Comparison of ENCODE assay signal across 9 mouse cellular contexts in the genomic region with DNA sequence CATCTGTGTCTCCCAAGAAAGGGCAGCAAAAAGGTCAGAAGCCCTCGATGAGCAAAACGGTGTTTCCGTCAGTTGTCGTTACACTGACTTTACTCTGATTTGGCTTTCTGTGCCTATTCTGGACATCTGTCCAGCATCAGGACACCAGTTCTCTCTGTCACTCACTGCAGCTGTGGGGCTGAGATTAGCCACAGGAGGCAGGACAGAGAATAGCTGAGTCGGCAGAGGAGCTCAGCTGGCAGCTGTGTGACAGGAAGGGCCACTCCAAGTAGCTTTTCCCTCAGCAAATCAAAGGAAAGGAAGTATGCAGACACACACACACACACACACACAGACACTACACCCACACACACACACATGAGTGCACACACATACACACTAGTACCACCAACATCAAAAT. TPM values are rescaled to one million over a fixed set of nuclear protein-coding genes. Genes with fewer than 3 reads are reported as not detected.
DNase-seq lines count a peak whose midpoint lies in the region; ATAC-seq and TF ChIP-seq lines count a peak whose summit lies in the region.
"Had no signal": no experiment of that assay in that cellular context is flagged by ENCODE, and none has a peak within 500 bp of the region (broad histone marks: within the 10 kb centered on the region; RNA-seq: fewer than 3 reads in every experiment).

No protein-coding gene starts in this region.

- intact Hi-C loops in heart, postnatal 10 days (cut with DNase I) = no loop called here

- no peak overlapping the region for H3K9ac ChIP-seq in lung, postnatal 0 days (replicated peaks; ENCODE audit: low read depth)
- H3K9ac ChIP-seq: midbrain, embryonic 12.5 days had no signal

- H3K4me1 ChIP-seq in lung, postnatal 0 days (ENCODE audit: insufficient read depth, low read depth, low read length) = no peaks in the 10 kb centered on the region

- ATAC-seq in lung, postnatal 0 days = peak; percentile 77
- ATAC-seq in inflammation-experienced regulatory T-cells, adult 6 months = no peak
- ATAC-seq in monocyte, adult 5-6 weeks (replicated peaks; ENCODE audit: insufficient number of reproducible peaks, low FRiP score, low TSS enrichment, poor library complexity, severe bottlenecking) = no peak

- DNase-seq in layer of hippocampus, adult 9-11 months = peak; percentile 7
- DNase-seq in layer of hippocampus, postnatal 36 days = no peak
- DNase-seq in embryo, embryonic 10.5 days (ENCODE audit: low spot score) = peak; percentile 48
- DNase-seq in heart, postnatal 10 days = peak; percentile 38 to 52
- peak; percentile 62 for DNase-seq in lung, postnatal 0 days (ENCODE audit: low spot score)
- no peak for DNase-seq in thymus, postnatal 36 days

- no peaks in the 10 kb centered on the region for H3K27me3 ChIP-seq in lung, postnatal 0 days (replicated peaks; ENCODE audit: insufficient read depth, low read length)
- H3K27me3 ChIP-seq: midbrain, embryonic 12.5 days had no signal

- H3K27ac ChIP-seq in lung, postnatal 0 days (ENCODE audit: low read length) = no peak overlapping the region
- H3K27ac ChIP-seq: midbrain, embryonic 12.5 days had no signal

- no peak overlapping the region for H3K4me2 ChIP-seq in lung, postnatal 0 days (replicated peaks; ENCODE audit: low read depth, low read length)
- H3K4me2 ChIP-seq: midbrain, embryonic 12.5 days had no signal

- H3K36me3 ChIP-seq in lung, postnatal 0 days (ENCODE audit: insufficient read depth, low read length) = no peaks in the 10 kb centered on the region
- H3K36me3 ChIP-seq: midbrain, embryonic 12.5 days had no signal

- TF ChIP-seq EP300 in lung, postnatal 0 days (IDR thresholded peaks at IDR 0.05) = no peak

- no peak overlapping the region for H3K4me3 ChIP-seq in lung, postnatal 0 days (ENCODE audit: low read depth, low read length)
- H3K4me3 ChIP-seq: midbrain, embryonic 12.5 days had no signal

- 31% methylated on average over 5 of the region's 5 CpGs for WGBS in lung, postnatal 0 days

- peak; percentile 44 for TF ChIP-seq CTCF in lung, postnatal 0 days (IDR thresholded peaks at IDR 0.05)

- H3K9me3 ChIP-seq in lung, postnatal 0 days (ENCODE audit: low read length) = no peaks in the 10 kb centered on the region
- H3K9me3 ChIP-seq: midbrain, embryonic 12.5 days had no signal

RNA-seq across cellular contexts. Expression of a gene that starts 46.0 kb away (rescaled TPM):
- total RNA-seq in layer of hippocampus, postnatal 36 days (2021) = 10 to 100 TPM; 42.9 to 47.5 TPM
- 1 to 10 TPM; 7.5 to 7.8 TPM for total RNA-seq in heart, postnatal 10 days (2021)
- polyA plus RNA-seq in lung, postnatal 0 days (2015; fragmentation: Nextera tagmentation; extraction: Ambion mirVana) = 3.5 and 3.9 TPM in 2 replicates
- under 1 TPM; 0.24 to 0.47 (median 0.36) TPM for polyA plus RNA-seq in inflammation-experienced regulatory T-cells, adult 6 months (2017; shearing (Covaris generic))
- 0.75 to 1.8 TPM (median 1.4 TPM) in 3 replicates for total RNA-seq in monocyte, adult 5-6 weeks (2017)

Comparison
In these comparisons a context has a peak if more than half of its experiments do, and no peak if none do; other contexts are left out.
1. DNase-seq: peak in layer of hippocampus, adult 9-11 months (single experiment), embryo, embryonic 10.5 days (single experiment), heart, postnatal 10 days (2 of 2) and lung, postnatal 0 days (single experiment); none in layer of hippocampus, postnatal 36 days (0 of 2) and thymus, postnatal 36 days (0 of 2).
2. RNA of a gene that starts 46.0 kb away (total RNA-seq): 42.9 to 47.5 TPM in layer of hippocampus, postnatal 36 days; 7.5 to 7.8 TPM in heart, postnatal 10 days and 0.75 to 1.8 TPM in monocyte, adult 5-6 weeks; every median in the first group is over 4 times any median in the second.